Mouse (Mus musculus): Measurements from ENCODE around the gene Rhot2. TPM values are rescaled to one million over a fixed set of nuclear protein-coding genes. Genes with fewer than 3 reads are reported as not detected.

Gene Rhot2
- polyA plus RNA-seq, 1 experiment from 2014 or later: 10.7 TPM

GRCm38 (mm10) chr17:25842509-25842908 lies 2.1 kb downstream of the Rhot2 start:
- H3K9ac ChIP-seq (ENCODE audit: low read length): no peak overlapping the region
- ATAC-seq (ENCODE audit: low FRiP score, low TSS enrichment): no peak
- TF ChIP-seq CTCF (IDR thresholded peaks at IDR 0.05; ENCODE audit: low read depth) (no peak), EP300 (optimal IDR thresholded peaks at IDR 0.05) (no peak)

GRCm38 (mm10) chr17:25841117-25841880 lies 3.4 kb downstream of the Rhot2 start, which contains the start of gene Gm20683:
TSS of gene Gm20683 (minus strand) at chr17:25841763.
- Histone ChIP-seq H3K36me3 (ENCODE audit: control insufficient read depth, insufficient read depth, low read length) (peaks cover 33% of the 10 kb centered on the region), H3K9me3 (ENCODE audit: control insufficient read depth, low read length) (no peaks in the 10 kb centered on the region), H3K27ac (replicated peaks) (no peak within 1 kb of the TSS), H3K9ac (ENCODE audit: low read length) (no peak within 1 kb of the TSS), H3K4me3 (ENCODE audit: low read depth, low read length) (no peak within 1 kb of the TSS), H3K4me1 (replicated peaks; ENCODE audit: control insufficient read depth, insufficient read depth) (peaks cover 8% of the 10 kb centered on the region), H3K4me2 (replicated peaks; ENCODE audit: low read depth) (no peak within 1 kb of the TSS), H3K27me3 (ENCODE audit: control insufficient read depth, insufficient read depth, low read length) (no peaks in the 10 kb centered on the region)
- no peak for DNase-seq (ENCODE audit: low spot score)
- no peak for ATAC-seq (ENCODE audit: low FRiP score, low TSS enrichment)
- TF ChIP-seq EP300 (optimal IDR thresholded peaks at IDR 0.05) (no peak), CTCF (IDR thresholded peaks at IDR 0.05; ENCODE audit: low read depth) (no peak)
- WGBS: 93% methylated on average over 22 of the region's 22 CpGs

More at GRCm38 (mm10) chr17:25842509-25842908, 2.1 kb downstream of the Rhot2 start:
- no peak overlapping the region for H3K4me2 ChIP-seq (replicated peaks; ENCODE audit: low read depth)
- no peaks in the 10 kb centered on the region for H3K27me3 ChIP-seq (ENCODE audit: control insufficient read depth, insufficient read depth, low read length)
- H3K4me1 ChIP-seq (replicated peaks; ENCODE audit: control insufficient read depth, insufficient read depth): no peaks in the 10 kb centered on the region; the same call in 1 of the 2 replicates
- WGBS: 82% methylated on average over 3 of the region's 3 CpGs
- no peak for DNase-seq (ENCODE audit: low spot score)
- H3K36me3 ChIP-seq (ENCODE audit: control insufficient read depth, insufficient read depth, low read length): peaks cover 33% of the 10 kb centered on the region
- no peak overlapping the region for H3K4me3 ChIP-seq (ENCODE audit: low read depth, low read length)
- H3K9me3 ChIP-seq (ENCODE audit: control insufficient read depth, low read length): no peaks in the 10 kb centered on the region
- H3K27ac ChIP-seq (replicated peaks): no peak overlapping the region

GRCm38 (mm10) chr17:25840519-25840918 lies 4.1 kb downstream of the Rhot2 start:
- DNase-seq (ENCODE audit: low spot score): no peak
- Histone ChIP-seq H3K9me3 (ENCODE audit: control insufficient read depth, low read length) (no peaks in the 10 kb centered on the region), H3K4me2 (replicated peaks; ENCODE audit: low read depth) (no peak overlapping the region), H3K27ac (replicated peaks) (no peak overlapping the region), H3K9ac (ENCODE audit: low read length) (no peak overlapping the region), H3K27me3 (ENCODE audit: control insufficient read depth, insufficient read depth, low read length) (no peaks in the 10 kb centered on the region), H3K4me1 (replicated peaks; ENCODE audit: control insufficient read depth, insufficient read depth) (peaks cover 11% of the 10 kb centered on the region), H3K4me3 (ENCODE audit: low read depth, low read length) (no peak overlapping the region), H3K36me3 (ENCODE audit: control insufficient read depth, insufficient read depth, low read length) (peaks cover 33% of the 10 kb centered on the region)
- ATAC-seq (ENCODE audit: low FRiP score, low TSS enrichment): no peak
- TF ChIP-seq EP300 (optimal IDR thresholded peaks at IDR 0.05) (no peak), CTCF (IDR thresholded peaks at IDR 0.05; ENCODE audit: low read depth) (no peak)
- WGBS: 92% methylated on average over 6 of the region's 6 CpGs

GRCm38 (mm10) chr17:25839455-25840235 lies 5.0 kb downstream of the Rhot2 start:
- DNase-seq (ENCODE audit: low spot score): no peak
- peaks cover 33% of the 10 kb centered on the region for H3K36me3 ChIP-seq (ENCODE audit: control insufficient read depth, insufficient read depth, low read length)
- TF ChIP-seq CTCF (IDR thresholded peaks at IDR 0.05; ENCODE audit: low read depth) (no peak), EP300 (optimal IDR thresholded peaks at IDR 0.05) (no peak)
- H3K9ac ChIP-seq (ENCODE audit: low read length): no peak overlapping the region
- no peaks in the 10 kb centered on the region for H3K9me3 ChIP-seq (ENCODE audit: control insufficient read depth, low read length)
- ATAC-seq (ENCODE audit: low FRiP score, low TSS enrichment): no peak
- 79% methylated on average over 14 of the region's 14 CpGs for WGBS
- H3K4me3 ChIP-seq (ENCODE audit: low read depth, low read length): no peak overlapping the region
- H3K4me1 ChIP-seq (replicated peaks; ENCODE audit: control insufficient read depth, insufficient read depth): peaks cover 15% of the 10 kb centered on the region
- H3K4me2 ChIP-seq (replicated peaks; ENCODE audit: low read depth): no peak overlapping the region
- peak overlapping the region; percentile 35; the same call in 1 of the 2 replicates for H3K27ac ChIP-seq (replicated peaks)
- no peaks in the 10 kb centered on the region for H3K27me3 ChIP-seq (ENCODE audit: control insufficient read depth, insufficient read depth, low read length)

- no peaks in the 10 kb centered on the region for H3K27me3 ChIP-seq (ENCODE audit: control insufficient read depth, insufficient read depth, low read length)
- ATAC-seq (ENCODE audit: low FRiP score, low TSS enrichment): no peak
- no peak overlapping the region for H3K9ac ChIP-seq (ENCODE audit: low read length)
Observed at GRCm38 (mm10) chr17:25838904-25839303, 5.7 kb downstream of the Rhot2 start.

More at GRCm38 (mm10) chr17:25838904-25839303, 5.7 kb downstream of the Rhot2 start:
- 78% methylated on average over 4 of the region's 4 CpGs for WGBS
- DNase-seq (ENCODE audit: low spot score): no peak
- Histone ChIP-seq H3K4me3 (ENCODE audit: low read depth, low read length) (no peak overlapping the region), H3K27ac (replicated peaks) (peak overlapping the region; percentile 35; the same call in 1 of the 2 replicates), H3K9me3 (ENCODE audit: control insufficient read depth, low read length) (no peaks in the 10 kb centered on the region), H3K4me1 (replicated peaks; ENCODE audit: control insufficient read depth, insufficient read depth) (peaks cover 21% of the 10 kb centered on the region), H3K36me3 (ENCODE audit: control insufficient read depth, insufficient read depth, low read length) (peaks cover 33% of the 10 kb centered on the region), H3K4me2 (replicated peaks; ENCODE audit: low read depth) (no peak overlapping the region)
- no peak for TF ChIP-seq EP300 (optimal IDR thresholded peaks at IDR 0.05)
